Mouse (Mus musculus) hindbrain, embryonic 13.5 days (tissue): ENCODE results near the gene Mrps21. TPM values are rescaled to one million over a fixed set of nuclear protein-coding genes. Genes with fewer than 3 reads are reported as not detected.
"Not testable (repeated sequence)": the region's sequence is repeated elsewhere in the genome, so short reads cannot be mapped to it uniquely, and the experiment has no call there.

Experiments
- ATAC-seq: fragments of 200-750 bp; cut with Nextera tagmentation; 2 replicates; pipeline ENCODE4 v1.8.0; 2017; ENCODE audit warnings: moderate TSS enrichment; ENCODE audit not compliant: low FRiP score
- H3K27ac ChIP-seq: fragments of 300-500 bp; sonication (generic); 2 replicates; pipeline ENCODE4 v1.5.1; 2015; ENCODE audit warnings: inconsistent platforms, mild to moderate bottlenecking, moderate library complexity
- H3K27me3 ChIP-seq: fragments of 300-500 bp; sonication (generic); 2 replicates; pipeline ENCODE4 v1.6.1; 2015; ENCODE audit warnings: mild to moderate bottlenecking, inconsistent platforms
- H3K36me3 ChIP-seq: fragments of 300-500 bp; sonication (generic); 2 replicates; pipeline ENCODE4 v1.6.1; 2015; ENCODE audit warnings: mild to moderate bottlenecking, inconsistent platforms
- H3K4me1 ChIP-seq: fragments of 300-500 bp; sonication (generic); replicated peaks from 2 replicates; pipeline ENCODE4 v1.6.1; 2015; ENCODE audit warnings: inconsistent platforms
- H3K4me2 ChIP-seq: fragments of 300-500 bp; sonication (generic); 2 replicates; pipeline ENCODE4 v1.6.1; 2015; ENCODE audit warnings: inconsistent platforms, mild to moderate bottlenecking, moderate library complexity
- H3K4me3 ChIP-seq: fragments of 300-500 bp; sonication (generic); 2 replicates; pipeline ENCODE4 v1.5.1; 2015; ENCODE audit warnings: mild to moderate bottlenecking, inconsistent platforms
- H3K9ac ChIP-seq: fragments of 300-500 bp; sonication (generic); 2 replicates; pipeline ENCODE4 v1.6.1; 2015; ENCODE audit warnings: mild to moderate bottlenecking, inconsistent platforms
- H3K9me3 ChIP-seq: fragments of 300-500 bp; sonication (generic); 2 replicates; pipeline ENCODE4 v1.6.1; 2016; ENCODE audit warnings: inconsistent platforms
- WGBS: fragments of 180-500 bp; shearing (Covaris S2); methylation state at CpG from one replicate; pipeline ENCODE4 v1.1.7; 2015; 5-methylcytosine and 5-hydroxymethylcytosine counted together
- polyA plus RNA-seq: library from polyadenylated mRNA; unstranded; fragments of >200 nt; fragmentation: Nextera tagmentation; extraction: Ambion mirVana; gene quantifications from 2 replicates; pipeline ENCODE4 v1.2.1, GENCODE M21; 2015

Mrps21 gene
- polyA plus RNA-seq, 1 experiment from 2014 or later: 331 TPM

GRCm38 (mm10) chr3:95861796-95862195 is 9.5 kb downstream of the Mrps21 start:
- Histone ChIP-seq H3K4me2 (no peak overlapping the region), H3K27ac (no peak overlapping the region), H3K9me3 (no peaks in the 10 kb centered on the region), H3K4me1 (no peaks in the 10 kb centered on the region), H3K4me3 (no peak overlapping the region), H3K36me3 (peaks cover 29% of the 10 kb centered on the region), H3K27me3 (no peaks in the 10 kb centered on the region), H3K9ac (no peak overlapping the region)
- 49% methylated on average over 2 of the region's 2 CpGs for WGBS
- peak; percentile 36; the same call in 1 of the 2 replicates for ATAC-seq

GRCm38 (mm10) chr3:95861216-95861615 is 10.1 kb downstream of the Mrps21 start:
- WGBS: 79% methylated on average over 10 of the region's 10 CpGs
- H3K4me1 ChIP-seq: peaks cover under 1% of the 10 kb centered on the region; the same call in 1 of the 2 replicates

GRCm38 (mm10) chr3:95860323-95860722 is 11.0 kb downstream of the Mrps21 start:
- no peak for ATAC-seq
- WGBS: 86% methylated on average over 3 of the region's 3 CpGs
- Histone ChIP-seq H3K9ac (no peak overlapping the region), H3K4me3 (no peak overlapping the region), H3K27ac (no peak overlapping the region), H3K4me1 (peaks cover 3% of the 10 kb centered on the region; the same call in 1 of the 2 replicates), H3K27me3 (no peaks in the 10 kb centered on the region), H3K36me3 (peaks cover 23% of the 10 kb centered on the region), H3K9me3 (no peaks in the 10 kb centered on the region), H3K4me2 (no peak overlapping the region)

More at GRCm38 (mm10) chr3:95861216-95861615, 10.1 kb downstream of the Mrps21 start:
- no peak overlapping the region for H3K4me3 ChIP-seq
- no peak overlapping the region for H3K9ac ChIP-seq
- H3K9me3 ChIP-seq: no peaks in the 10 kb centered on the region
- no peak overlapping the region for H3K4me2 ChIP-seq
- no peak for ATAC-seq
- no peak overlapping the region for H3K27ac ChIP-seq
- H3K27me3 ChIP-seq: no peaks in the 10 kb centered on the region
- peaks cover 27% of the 10 kb centered on the region for H3K36me3 ChIP-seq

GRCm38 (mm10) chr3:95858278-95858677 is 13.0 kb downstream of the Mrps21 start:
- not testable (repeated sequence) for H3K4me3 ChIP-seq, H3K9ac ChIP-seq, H3K27ac ChIP-seq, ATAC-seq, H3K4me2 ChIP-seq, H3K9me3 ChIP-seq, H3K27me3 ChIP-seq
- peaks cover 10% of the 10 kb centered on the region for H3K36me3 ChIP-seq
- peaks cover 12% of the 10 kb centered on the region for H3K4me1 ChIP-seq
- WGBS: 87% methylated on average over 3 of the region's 3 CpGs

GRCm38 (mm10) chr3:95857050-95857449 is 14.3 kb downstream of the Mrps21 start:
- H3K4me3 ChIP-seq, H3K9me3 ChIP-seq, H3K27me3 ChIP-seq, ATAC-seq, H3K27ac ChIP-seq, H3K9ac ChIP-seq, H3K4me2 ChIP-seq: not testable (repeated sequence)
- peaks cover 15% of the 10 kb centered on the region for H3K36me3 ChIP-seq
- 91% methylated on average over 1 of the region's 1 CpGs for WGBS
- H3K4me1 ChIP-seq: peaks cover 12% of the 10 kb centered on the region

- peaks cover 20% of the 10 kb centered on the region for H3K36me3 ChIP-seq
- peak overlapping the region; percentile 83 for H3K27ac ChIP-seq
- peak overlapping the region; percentile 86 for H3K4me3 ChIP-seq
- WGBS: 30% methylated on average over 7 of the region's 7 CpGs
- no peaks in the 10 kb centered on the region for H3K27me3 ChIP-seq
- peaks cover 12% of the 10 kb centered on the region for H3K4me1 ChIP-seq
- H3K9ac ChIP-seq: peak overlapping the region; percentile 82
- H3K9me3 ChIP-seq: no peaks in the 10 kb centered on the region
- peak; percentile 16; the same call in 1 of the 2 replicates for ATAC-seq
- H3K4me2 ChIP-seq: peak overlapping the region; percentile 74
Measured at GRCm38 (mm10) chr3:95856115-95856514, 15.2 kb downstream of the Mrps21 start.

GRCm38 (mm10) chr3:95855502-95856089 is 15.7 kb downstream of the Mrps21 start, which contains the start of gene Prpf3:
Prpf3 (minus strand) TSS chr3:95855885.
- Histone ChIP-seq H3K4me3 (peak within 1 kb of the TSS; percentile 86), H3K36me3 (peaks cover 26% of the 10 kb centered on the region), H3K27me3 (no peaks in the 10 kb centered on the region), H3K9me3 (no peaks in the 10 kb centered on the region), H3K4me2 (peak within 1 kb of the TSS; percentile 74), H3K27ac (peak within 1 kb of the TSS; percentile 83), H3K4me1 (peaks cover 12% of the 10 kb centered on the region), H3K9ac (peak within 1 kb of the TSS; percentile 82)
- under 1% methylated on average over 54 of the region's 56 CpGs for WGBS
- ATAC-seq: peak; percentile 99

GRCm38 (mm10) chr3:95851317-95851716 is 20.0 kb downstream of the Mrps21 start:
- Histone ChIP-seq H3K4me3 (no peak overlapping the region), H3K9ac (no peak overlapping the region), H3K4me2 (no peak overlapping the region), H3K36me3 (peaks cover 68% of the 10 kb centered on the region), H3K4me1 (peaks cover 12% of the 10 kb centered on the region), H3K27ac (no peak overlapping the region), H3K9me3 (no peaks in the 10 kb centered on the region), H3K27me3 (no peaks in the 10 kb centered on the region)
- ATAC-seq: no peak
- WGBS: 98% methylated on average over 8 of the region's 8 CpGs

GRCm38 (mm10) chr3:95850611-95851010 is 20.7 kb downstream of the Mrps21 start:
- peaks cover 9% of the 10 kb centered on the region for H3K4me1 ChIP-seq
- no peak for ATAC-seq
- no peaks in the 10 kb centered on the region for H3K9me3 ChIP-seq
- H3K4me3 ChIP-seq: no peak overlapping the region
- H3K4me2 ChIP-seq: no peak overlapping the region
- H3K27me3 ChIP-seq: no peaks in the 10 kb centered on the region
- WGBS: 94% methylated on average over 4 of the region's 4 CpGs
- H3K36me3 ChIP-seq: peaks cover 74% of the 10 kb centered on the region
- H3K27ac ChIP-seq: no peak overlapping the region
- H3K9ac ChIP-seq: no peak overlapping the region

GRCm38 (mm10) chr3:95842503-95843214 is 28.7 kb downstream of the Mrps21 start:
- Histone ChIP-seq H3K4me3 (no peak overlapping the region), H3K9ac (no peak overlapping the region), H3K27ac (no peak overlapping the region), H3K36me3 (peaks cover 85% of the 10 kb centered on the region), H3K27me3 (no peaks in the 10 kb centered on the region), H3K9me3 (no peaks in the 10 kb centered on the region), H3K4me2 (no peak overlapping the region), H3K4me1 (no peaks in the 10 kb centered on the region)
- 92% methylated on average over 3 of the region's 3 CpGs for WGBS
- no peak for ATAC-seq

GRCm38 (mm10) chr3:95839250-95839649 is 32.1 kb downstream of the Mrps21 start:
- Histone ChIP-seq H3K27ac (no peak overlapping the region), H3K4me2 (no peak overlapping the region)
- no peak for ATAC-seq

GRCm38 (mm10) chr3:95829053-95829452 is 42.3 kb downstream of the Mrps21 start:
- whole genome bisulfite sequencing: 97% methylated on average over 4 of the region's 4 CpGs
- Histone ChIP-seq H3K4me2 (no peak overlapping the region), H3K27ac (no peak overlapping the region), H3K9me3 (no peaks in the 10 kb centered on the region), H3K4me1 (no peaks in the 10 kb centered on the region), H3K9ac (no peak overlapping the region), H3K27me3 (no peaks in the 10 kb centered on the region), H3K36me3 (peaks cover 62% of the 10 kb centered on the region), H3K4me3 (no peak overlapping the region)
- ATAC-seq: no peak

More at GRCm38 (mm10) chr3:95839250-95839649, 32.1 kb downstream of the Mrps21 start:
- Histone ChIP-seq H3K27me3 (no peaks in the 10 kb centered on the region), H3K9me3 (no peaks in the 10 kb centered on the region), H3K4me3 (no peak overlapping the region), H3K36me3 (peaks cover 77% of the 10 kb centered on the region), H3K9ac (no peak overlapping the region), H3K4me1 (no peaks in the 10 kb centered on the region)
- WGBS: 92% methylated on average over 2 of the region's 2 CpGs
